Mouse (Mus musculus) MEL (cell line): ENCODE data around the gene Tas2r122. TPM values are rescaled to one million over a fixed set of nuclear protein-coding genes. Genes with fewer than 3 reads are reported as not detected.
"Not testable (repeated sequence)": the region's sequence is repeated elsewhere in the genome, so short reads cannot be mapped to it uniquely, and the experiment has no call there.

ENCODE experiments used
- DNase-seq: peaks from one replicate; pipeline ENCODE4 v3.0.0; 2011; ENCODE audit warnings: low read depth, low spot score
- H3K27ac ChIP-seq: 2 replicates; pipeline ENCODE4 v1.5.1; 2012; ENCODE audit warnings: low read depth, mild to moderate bottlenecking, control low read depth, low read length, moderate library complexity; ENCODE audit not compliant: control insufficient read depth
- H3K27me3 ChIP-seq, 2 experiments: fragments of 150-350 bp in 1 of 2; sonication (generic) in 1 of 2; 2 replicates each; pipeline ENCODE4 v1.6.1; 2012; ENCODE audit warnings: low read length in 2 of 2, mild to moderate bottlenecking in 2 of 2, improper control_type of control experiment in 1 of 2, moderate library complexity in 1 of 2; ENCODE audit not compliant: insufficient read depth in 2 of 2, control insufficient read depth in 1 of 2
- H3K36me3 ChIP-seq, 2 experiments: 2 replicates each; pipeline ENCODE4 v1.6.1; 2012 to 2014; ENCODE audit warnings: low read length in 2 of 2, improper control_type of control experiment in 1 of 2, inconsistent platforms in 1 of 2, mild to moderate bottlenecking in 1 of 2; ENCODE audit not compliant: insufficient read depth in 2 of 2, control insufficient read depth in 1 of 2
- H3K4me1 ChIP-seq, 2 experiments: fragments of 150-350 bp in 1 of 2; sonication (generic) in 1 of 2; 2 replicates each; pipeline ENCODE4 v1.6.1; 2012; ENCODE audit warnings: low read length in 2 of 2, improper control_type of control experiment in 1 of 2, mild to moderate bottlenecking in 1 of 2; ENCODE audit not compliant: insufficient read depth in 2 of 2, control insufficient read depth in 1 of 2
- H3K4me3 ChIP-seq, 2 experiments: fragments of 150-350 bp in 1 of 2; sonication (generic) in 1 of 2; 2 replicates each; pipeline ENCODE4 v1.5.1; 2012; ENCODE audit warnings: low read depth in 2 of 2, low read length in 2 of 2, mild to moderate bottlenecking in 2 of 2, moderate library complexity in 2 of 2, control low read depth in 1 of 2, improper control_type of control experiment in 1 of 2; ENCODE audit not compliant: control insufficient read depth in 1 of 2, insufficient read depth in 1 of 2
- H3K79me2 ChIP-seq: 2 replicates; pipeline ENCODE4 v1.6.1; 2012; ENCODE audit warnings: mild to moderate bottlenecking, low read length, moderate library complexity; ENCODE audit not compliant: control insufficient read depth, poor library complexity, insufficient read depth
- H3K9ac ChIP-seq: 2 replicates; pipeline ENCODE4 v1.6.1; 2012; ENCODE audit warnings: low read depth, mild to moderate bottlenecking, control low read depth, low read length, moderate library complexity; ENCODE audit not compliant: control insufficient read depth, poor library complexity, severe bottlenecking
- H3K9me3 ChIP-seq: fragments of 150-350 bp; sonication (generic); replicated peaks from 2 replicates; pipeline ENCODE4 v1.6.1; 2012; ENCODE audit warnings: mild to moderate bottlenecking, low read length, improper control_type of control experiment, moderate library complexity; ENCODE audit not compliant: insufficient read depth
- CHD1 ChIP-seq: IDR thresholded peaks from 2 replicates; pipeline ENCODE4 v1.6.1; 2012; ENCODE audit warnings: low read depth, mild to moderate bottlenecking, inconsistent platforms, low read length, improper control_type of control experiment
- CHD2 ChIP-seq: IDR thresholded peaks from 2 replicates; pipeline ENCODE4 v1.6.1; 2011; ENCODE audit warnings: low read length, improper control_type of control experiment
- CTCF ChIP-seq, 3 experiments: IDR thresholded peaks in 2 of 3; conservative IDR thresholded peaks in 1 of 3; 2 replicates each; pipeline ENCODE4 v1.5.1; 2011 to 2012; ENCODE audit warnings: low read length in 3 of 3, low read depth in 2 of 3, mild to moderate bottlenecking in 2 of 3, improper control_type of control experiment in 1 of 3, inconsistent platforms in 1 of 3, mixed read lengths in 1 of 3, moderate library complexity in 1 of 3; ENCODE audit not compliant: control insufficient read depth in 1 of 3, insufficient read depth in 1 of 3, poor library complexity in 1 of 3, severe bottlenecking in 1 of 3
- EP300 ChIP-seq, 2 experiments: IDR thresholded peaks; 2 replicates each; pipeline ENCODE4 v1.6.1; 2011; ENCODE audit warnings: improper control_type of control experiment in 2 of 2, low read length in 2 of 2, low read depth in 1 of 2, mild to moderate bottlenecking in 1 of 2
- ETS1 ChIP-seq: IDR thresholded peaks from 2 replicates; pipeline ENCODE4 v1.6.1; 2012; ENCODE audit warnings: low read depth, mild to moderate bottlenecking, inconsistent platforms, low read length, improper control_type of control experiment, moderate library complexity
- GATA1 ChIP-seq: IDR thresholded peaks from 2 replicates; pipeline ENCODE4 v1.6.1; 2011; ENCODE audit warnings: low read depth, low read length, improper control_type of control experiment
- MAZ ChIP-seq: IDR thresholded peaks from 2 replicates; pipeline ENCODE4 v1.6.1; 2012; ENCODE audit warnings: low read depth, mild to moderate bottlenecking, inconsistent platforms, low read length, improper control_type of control experiment
- MEF2A ChIP-seq: IDR thresholded peaks from 2 replicates; pipeline ENCODE4 v1.6.1; 2014; ENCODE audit warnings: low read depth, mild to moderate bottlenecking, inconsistent platforms, low read length, improper control_type of control experiment; ENCODE audit not compliant: poor library complexity, insufficient replicate concordance, severe bottlenecking; ENCODE audit errors: extremely low read depth
- MYC ChIP-seq: IDR thresholded peaks from 2 replicates; pipeline ENCODE4 v1.6.1; 2011; ENCODE audit warnings: low read depth, mild to moderate bottlenecking, low read length, improper control_type of control experiment, moderate library complexity
- POLR2A ChIP-seq, 2 experiments: IDR thresholded peaks; 2 replicates each; pipeline ENCODE4 v1.6.1; 2011 to 2012; ENCODE audit warnings: low read length in 2 of 2, mild to moderate bottlenecking in 2 of 2, control low read depth in 1 of 2, improper control_type of control experiment in 1 of 2, low read depth in 1 of 2, moderate library complexity in 1 of 2; ENCODE audit not compliant: control insufficient read depth in 1 of 2, insufficient read depth in 1 of 2, poor library complexity in 1 of 2
- POLR2AphosphoS2 ChIP-seq: IDR thresholded peaks from 2 replicates; pipeline ENCODE4 v1.6.1; 2011; ENCODE audit warnings: low read length, improper control_type of control experiment
- RCOR1 ChIP-seq: IDR thresholded peaks from 2 replicates; pipeline ENCODE4 v1.6.1; 2012; ENCODE audit warnings: low read depth, mild to moderate bottlenecking, inconsistent platforms, low read length, improper control_type of control experiment
- TAL1 ChIP-seq: IDR thresholded peaks from 2 replicates; pipeline ENCODE4 v1.6.1; 2012; ENCODE audit warnings: mild to moderate bottlenecking, inconsistent platforms, low read length, moderate library complexity, mixed read lengths
- TBP ChIP-seq: IDR thresholded peaks from 2 replicates; pipeline ENCODE4 v1.8.0; 2011; ENCODE audit warnings: low read depth, low read length, improper control_type of control experiment
- USF2 ChIP-seq, 2 experiments: IDR thresholded peaks; 2 replicates each; pipeline ENCODE4 v1.6.1; 2011 to 2012; ENCODE audit warnings: improper control_type of control experiment in 2 of 2, low read length in 2 of 2, borderline replicate concordance in 1 of 2, inconsistent platforms in 1 of 2, low read depth in 1 of 2, mild to moderate bottlenecking in 1 of 2; ENCODE audit not compliant: insufficient read depth in 1 of 2
- ZMIZ1 ChIP-seq: IDR thresholded peaks from 2 replicates; pipeline ENCODE4 v1.6.1; 2012; ENCODE audit warnings: low read depth, mild to moderate bottlenecking, inconsistent platforms, low read length, improper control_type of control experiment, moderate library complexity
- ZNF384 ChIP-seq: IDR thresholded peaks from 2 replicates; pipeline ENCODE4 v1.6.1; 2012; ENCODE audit warnings: low read depth, mild to moderate bottlenecking, inconsistent platforms, low read length, improper control_type of control experiment
- polyA plus RNA-seq, 2 experiments: library from polyadenylated mRNA; stranded (reverse) in 1 of 2; unstranded in 1 of 2; fragments of >175 nt in 1 of 2; fragments of >200 nt in 1 of 2; gene quantifications; 2 replicates each; pipeline versions ENCODE4 v1.2.1 to v1.2.4; 2012; ENCODE audit warnings: low replicate concordance in 2 of 2, low read depth in 1 of 2; ENCODE audit not compliant: insufficient read length in 2 of 2, insufficient read depth in 1 of 2, missing spikeins in 1 of 2
- total RNA-seq: library from RNA; depleted of rRNA; stranded (reverse); fragments of 300-350 nt; gene quantifications from 2 replicates; pipeline ENCODE4 v1.2.3, GENCODE M21; 2012; rRNA removed

Tas2r122 gene
- total and polyA plus RNA-seq, 3 experiments = not detected

GRCm38 (mm10) chr6:132700907-132701306 is 10.8 kb downstream of the Tas2r122 start, which contains the start of gene Tas2r121:
Tas2r121 (minus strand) TSS chr6:132701007.
- Histone ChIP-seq H3K4me3 (no peak within 1 kb of the TSS), H3K9ac (no peak within 1 kb of the TSS), H3K4me1 (no peaks in the 10 kb centered on the region), H3K27me3 (no peaks in the 10 kb centered on the region), H3K27ac (no peak within 1 kb of the TSS), H3K36me3 (no peaks in the 10 kb centered on the region), H3K79me2 (no peaks in the 10 kb centered on the region), H3K9me3 (no peaks in the 10 kb centered on the region)
- TF ChIP-seq CTCF (IDR thresholded peaks at IDR 0.05 in 2 of 3, conservative IDR thresholded peaks at IDR 0.05 in 1 of 3; ENCODE audit: control insufficient read depth in 1 of 3, insufficient read depth in 1 of 3, low read depth in 2 of 3, low read length in 3 of 3, poor library complexity in 1 of 3, severe bottlenecking in 1 of 3) (no peak), TAL1 (no peak), CHD2 (no peak), ETS1 (no peak), MEF2A (no peak), POLR2A (IDR thresholded peaks at IDR 0.05; ENCODE audit: control insufficient read depth in 1 of 2, insufficient read depth in 1 of 2, low read depth in 1 of 2, low read length in 2 of 2, poor library complexity in 1 of 2) (no peak), MAZ (no peak), ZMIZ1 (no peak), USF2 (IDR thresholded peaks at IDR 0.05; ENCODE audit: borderline replicate concordance in 1 of 2, insufficient read depth in 1 of 2, low read depth in 1 of 2, low read length in 2 of 2) (no peak), TBP (no peak), CHD1 (no peak), GATA1 (no peak), MYC (no peak), POLR2AphosphoS2 (no peak), ZNF384 (no peak), RCOR1 (no peak), EP300 (IDR thresholded peaks at IDR 0.05; ENCODE audit: low read depth in 1 of 2, low read length in 2 of 2) (no peak)
- DNase-seq = no peak

- not testable (repeated sequence) for H3K27me3 ChIP-seq, H3K27ac ChIP-seq, H3K9ac ChIP-seq, DNase-seq, H3K79me2 ChIP-seq, H3K4me1 ChIP-seq, H3K9me3 ChIP-seq, H3K36me3 ChIP-seq, H3K4me3 ChIP-seq
These were observed 20.1 kb downstream of the Tas2r122 start for GRCm38 (mm10) chr6:132691596-132691995.

Other genes with a start within 250 kb of the Tas2r122 start
- not detected in 2 replicates for gene Prh1, start 142.1 kb downstream of the Tas2r122 start, total RNA-seq
- not detected for gene Prh1, start 142.1 kb downstream of the Tas2r122 start, polyA plus RNA-seq
- gene Prp2, start 116.0 kb downstream of the Tas2r122 start, total RNA-seq = not detected in 2 replicates
- gene Prp2, start 116.0 kb downstream of the Tas2r122 start, polyA plus RNA-seq = not detected
- gene A630073D07Rik, start 60.4 kb downstream of the Tas2r122 start, total RNA-seq = not detected in 2 replicates
- not detected for gene A630073D07Rik, start 60.4 kb downstream of the Tas2r122 start, polyA plus RNA-seq
- not detected in 2 replicates for gene Tas2r120, start 55.0 kb downstream of the Tas2r122 start, total RNA-seq
- not detected for gene Tas2r120, start 55.0 kb downstream of the Tas2r122 start, polyA plus RNA-seq
- not detected in 2 replicates for gene Tas2r121, start 10.9 kb downstream of the Tas2r122 start, total RNA-seq
- not detected for gene Tas2r121, start 10.9 kb downstream of the Tas2r122 start, polyA plus RNA-seq
- gene Tas2r115, start 26.1 kb upstream of the Tas2r122 start, total RNA-seq = not detected in 2 replicates
- gene Tas2r115, start 26.1 kb upstream of the Tas2r122 start, polyA plus RNA-seq = not detected
- gene Tas2r124, start 42.8 kb upstream of the Tas2r122 start, total RNA-seq = not detected in 2 replicates
- gene Tas2r124, start 42.8 kb upstream of the Tas2r122 start, polyA plus RNA-seq = not detected
- gene Tas2r102, start 50.2 kb upstream of the Tas2r122 start, total RNA-seq = not detected in 2 replicates
- not detected for gene Tas2r102, start 50.2 kb upstream of the Tas2r122 start, polyA plus RNA-seq
- not detected in 2 replicates for gene Tas2r136, start 66.2 kb upstream of the Tas2r122 start, total RNA-seq
- not detected for gene Tas2r136, start 66.2 kb upstream of the Tas2r122 start, polyA plus RNA-seq
- gene Tas2r117, start 90.9 kb upstream of the Tas2r122 start, total RNA-seq = not detected in 2 replicates
- not detected for gene Tas2r117, start 90.9 kb upstream of the Tas2r122 start, polyA plus RNA-seq
- gene Tas2r123, start 135.2 kb upstream of the Tas2r122 start, total RNA-seq = not detected in 2 replicates
- gene Tas2r123, start 135.2 kb upstream of the Tas2r122 start, polyA plus RNA-seq = not detected
- not detected in 2 replicates for gene Tas2r116, start 143.5 kb upstream of the Tas2r122 start, total RNA-seq
- gene Tas2r116, start 143.5 kb upstream of the Tas2r122 start, polyA plus RNA-seq = not detected
- gene Tas2r110, start 156.1 kb upstream of the Tas2r122 start, total RNA-seq = not detected in 2 replicates
- not detected for gene Tas2r110, start 156.1 kb upstream of the Tas2r122 start, polyA plus RNA-seq
- not detected in 2 replicates for gene Tas2r113, start 181.1 kb upstream of the Tas2r122 start, total RNA-seq
- gene Tas2r113, start 181.1 kb upstream of the Tas2r122 start, polyA plus RNA-seq = not detected
- gene Tas2r125, start 197.7 kb upstream of the Tas2r122 start, total RNA-seq = not detected in 2 replicates
- not detected for gene Tas2r125, start 197.7 kb upstream of the Tas2r122 start, polyA plus RNA-seq
- gene Tas2r129, start 239.2 kb upstream of the Tas2r122 start, total RNA-seq = not detected in 2 replicates
- gene Tas2r129, start 239.2 kb upstream of the Tas2r122 start, polyA plus RNA-seq = not detected
- gene Tas2r131, start 246.0 kb upstream of the Tas2r122 start, total RNA-seq = not detected in 2 replicates
- not detected for gene Tas2r131, start 246.0 kb upstream of the Tas2r122 start, polyA plus RNA-seq